Mouse (Mus musculus): ENCODE results near the gene Cep97.
"Not testable (repeated sequence)": the region's sequence is repeated elsewhere in the genome, so short reads cannot be mapped to it uniquely, and the experiment has no call there.

Cep97 gene

DNA sequence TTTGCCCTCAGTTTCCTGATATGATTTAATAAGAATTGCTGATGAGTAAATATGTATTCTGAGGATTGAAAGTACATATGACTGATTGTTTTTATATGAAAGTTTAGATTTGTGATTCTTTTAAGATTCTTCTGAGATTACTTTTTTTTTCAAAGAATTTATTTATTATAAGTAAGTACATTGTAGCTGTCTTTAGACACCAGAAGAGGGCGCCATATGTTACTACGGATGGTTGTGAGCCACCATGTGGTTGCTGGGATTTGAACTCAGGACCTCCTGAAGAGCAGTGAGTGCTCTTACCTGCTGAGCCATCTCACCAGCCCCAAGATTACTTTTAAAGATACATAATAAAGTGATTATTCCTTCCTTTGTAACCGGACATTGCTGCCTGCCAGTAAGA lies 45.2 kb downstream of the Cep97 start:
- no peak for DNase-seq

DNA sequence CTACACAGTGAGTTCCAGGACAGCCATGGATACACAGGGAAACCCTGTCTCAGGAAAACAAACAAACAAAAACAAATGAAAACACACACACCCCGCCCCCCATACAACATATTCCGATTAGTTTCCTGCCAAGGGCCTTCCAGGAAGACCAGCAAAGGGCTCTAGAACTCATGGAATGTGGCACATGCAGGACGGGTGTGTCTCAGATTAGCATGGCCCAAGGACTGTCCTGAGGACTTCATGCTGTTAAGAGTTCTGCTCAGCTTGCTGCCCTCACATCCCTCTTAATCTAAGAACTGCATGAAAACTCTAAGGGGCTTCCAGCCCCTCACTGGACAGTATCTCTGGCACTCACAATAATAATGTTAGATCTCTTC lies 46.1 kb downstream of the Cep97 start:
- DNase-seq: no peak

DNA sequence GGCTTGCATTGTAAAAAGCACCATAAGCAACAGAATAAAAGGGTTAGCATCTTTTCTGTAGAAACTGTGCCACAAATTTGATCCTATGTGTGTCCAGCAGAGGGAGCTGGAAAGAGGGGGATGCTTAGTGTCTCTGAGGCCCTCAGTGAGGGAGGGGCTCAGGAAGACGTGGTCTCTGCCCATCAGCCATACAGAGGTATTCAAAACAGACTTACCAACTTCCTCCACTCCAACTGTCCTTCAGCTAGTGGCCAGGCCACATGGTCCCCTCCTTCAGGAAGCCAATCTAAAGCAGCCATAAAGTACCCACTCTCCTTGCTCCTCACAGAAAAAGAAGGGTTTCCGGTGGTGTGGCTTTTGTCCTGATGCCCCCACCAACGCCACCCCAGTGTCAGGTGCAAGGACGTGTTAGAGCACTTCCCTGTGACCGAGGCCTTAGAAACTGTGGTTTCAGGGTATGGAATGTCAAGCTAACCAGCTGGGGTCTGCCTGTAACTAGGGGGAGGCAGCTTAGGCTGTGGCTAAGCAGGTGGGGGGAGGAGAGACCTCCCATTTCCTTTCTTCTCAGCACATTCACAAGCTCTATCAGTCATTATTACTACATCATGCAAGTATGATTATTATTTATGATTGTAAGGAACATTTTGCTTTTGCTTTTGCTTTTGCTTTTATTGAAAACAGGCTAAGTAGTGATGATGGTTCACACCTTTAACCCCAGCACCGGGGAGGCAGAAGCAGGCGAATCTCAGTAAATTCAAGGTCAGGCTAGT lies 46.7 kb downstream of the Cep97 start:
- peak; percentile 34 to 41 for DNase-seq

DNA sequence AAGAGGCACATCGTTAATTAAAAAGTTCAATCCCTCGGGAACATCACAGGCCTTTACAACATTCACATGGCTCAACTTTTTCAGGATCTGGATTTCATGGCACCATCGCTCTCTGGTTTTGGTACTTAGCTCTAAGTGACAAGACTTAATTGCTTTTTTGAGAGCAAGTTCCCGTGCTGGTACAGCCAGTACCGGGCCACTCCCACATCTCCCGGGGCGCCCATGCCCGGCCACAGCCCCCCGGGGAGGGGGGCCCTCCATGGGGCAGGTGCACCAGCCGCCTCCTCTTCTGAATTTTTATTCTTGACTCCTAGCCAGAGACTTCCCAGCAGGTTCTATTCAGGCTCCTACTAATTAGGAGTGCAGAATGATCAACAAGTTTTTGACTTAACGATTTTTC lies 50.4 kb downstream of the Cep97 start:
- no peak for DNase-seq

DNA sequence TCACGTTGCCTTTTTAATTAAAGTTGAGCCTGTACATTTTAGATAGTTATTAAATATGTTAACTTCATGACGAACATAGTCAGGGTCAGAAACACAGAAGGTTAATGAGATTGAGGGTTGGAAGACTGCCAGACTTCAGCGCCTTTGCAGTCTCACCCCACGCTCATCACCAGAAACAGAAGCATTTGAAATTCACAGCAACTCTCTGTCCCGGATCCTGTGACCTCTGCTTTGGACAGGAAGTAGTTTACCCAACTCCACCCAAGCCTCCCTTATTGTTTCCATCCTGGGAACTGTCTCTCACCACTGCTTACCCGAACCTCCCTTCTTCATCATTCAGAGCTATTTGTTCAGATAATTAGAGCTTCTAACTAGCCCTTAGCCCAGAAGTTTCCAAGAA lies 58.6 kb downstream of the Cep97 start:
- no peak for DNase-seq

DNA sequence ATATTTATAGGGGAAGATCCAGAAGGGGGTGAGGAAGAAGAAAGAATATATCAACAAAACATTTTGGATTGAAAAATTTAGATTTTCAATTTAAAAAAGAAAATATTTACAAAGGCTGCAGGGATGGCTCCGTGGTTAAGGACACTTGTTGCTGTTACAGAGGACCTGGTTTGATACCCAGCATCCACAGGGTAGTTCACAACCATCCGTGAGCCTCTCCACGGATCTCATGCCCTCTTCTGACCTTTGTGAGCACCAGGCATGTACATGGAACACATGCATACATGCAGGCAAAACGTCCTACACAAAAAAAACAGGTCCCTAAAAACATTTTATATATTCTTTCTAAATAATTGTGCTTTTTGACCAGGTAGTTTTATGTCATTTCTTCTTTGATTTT lies 70.8 kb downstream of the Cep97 start:
- DNase-seq: no peak

DNA sequence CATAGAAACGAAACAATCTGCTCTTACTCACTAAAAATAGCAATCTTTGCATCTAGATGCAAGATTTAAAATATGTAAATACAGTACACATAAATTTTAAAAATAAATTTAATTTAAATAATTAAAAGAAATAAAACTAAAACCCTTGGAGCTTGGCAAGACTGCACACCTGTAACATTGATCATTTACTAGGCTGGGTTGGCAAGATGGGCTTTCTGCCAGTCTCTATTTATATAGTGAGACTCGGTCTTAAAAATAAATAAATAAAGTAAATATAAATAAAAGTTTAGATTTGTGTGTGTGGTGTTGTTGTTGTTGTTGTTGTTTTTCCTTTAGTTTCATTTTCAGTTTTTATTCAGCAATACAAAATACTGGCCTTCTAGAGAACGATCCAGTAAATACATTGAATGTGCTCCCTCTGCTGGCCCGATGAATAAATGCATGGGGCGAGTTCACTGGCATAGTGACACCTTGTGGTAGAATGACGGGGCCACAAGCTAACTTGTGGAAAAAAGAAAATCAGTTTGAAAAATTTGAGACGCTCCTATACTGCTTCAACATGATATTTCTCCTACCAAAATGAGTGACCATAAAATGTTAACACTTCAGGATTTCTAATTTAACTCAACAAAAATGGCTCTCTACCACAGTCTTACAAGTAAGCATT lies 71.4 kb downstream of the Cep97 start:
- DNase-seq: peak; percentile 43

DNA sequence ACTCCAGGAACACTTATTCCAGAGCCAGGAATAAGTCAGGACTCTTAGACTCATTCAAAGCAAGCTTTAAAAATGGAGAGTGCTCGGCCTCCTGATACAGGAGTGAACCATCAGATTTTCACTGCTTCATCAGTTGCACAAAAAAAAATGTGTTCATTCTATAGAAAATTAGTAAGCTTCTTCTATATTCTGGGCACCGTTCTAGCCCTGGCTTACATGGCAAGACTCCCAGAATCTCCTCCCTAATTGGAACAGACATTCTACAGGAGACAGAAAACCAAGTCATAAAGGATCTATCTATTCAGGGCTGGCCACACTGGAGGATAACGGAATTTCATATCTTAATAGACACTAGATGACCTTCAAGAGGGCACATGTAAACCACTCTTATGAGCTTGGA lies 73.6 kb downstream of the Cep97 start:
- DNase-seq: no peak

DNA sequence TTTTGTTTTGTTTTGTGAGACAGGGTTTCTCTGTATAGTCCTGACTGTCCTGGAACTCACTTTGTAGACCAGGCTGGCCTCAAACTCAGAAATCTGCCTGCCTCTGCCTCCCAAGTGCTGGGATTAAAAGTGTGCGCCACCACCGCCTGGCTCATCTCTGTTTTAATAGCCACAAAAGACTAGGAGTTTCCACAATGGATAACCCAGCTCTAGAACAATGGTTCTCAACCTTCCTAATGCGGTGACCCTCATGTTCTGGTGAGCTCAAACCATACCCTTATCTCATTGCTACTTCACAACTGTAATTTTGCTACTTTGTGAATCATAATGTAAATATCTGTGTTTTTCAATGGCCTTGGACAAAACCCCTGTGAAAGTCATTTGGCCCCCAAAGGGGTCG lies 75.2 kb downstream of the Cep97 start:
- DNase-seq: not testable (repeated sequence)

DNA sequence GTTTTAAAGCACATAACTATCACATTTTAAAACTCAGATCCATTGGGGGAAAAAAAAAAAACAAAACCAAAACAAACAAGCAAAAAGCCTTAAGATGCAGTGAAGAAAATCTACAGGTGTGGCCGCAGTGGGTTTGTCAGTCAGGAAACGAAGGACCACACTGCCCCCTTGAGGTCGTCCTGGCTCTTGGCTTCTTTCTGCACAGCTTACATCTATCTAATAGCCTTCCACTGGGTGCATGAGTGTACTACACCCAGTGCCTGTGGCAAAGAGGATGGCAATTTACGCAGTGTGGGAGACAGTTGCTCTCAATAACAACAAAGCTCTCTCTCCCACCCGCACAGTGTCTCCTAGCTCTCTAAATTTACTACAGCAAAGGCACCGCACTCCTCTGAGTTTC lies 76.2 kb downstream of the Cep97 start:
- peak; percentile 75 to 80 for DNase-seq

DNA sequence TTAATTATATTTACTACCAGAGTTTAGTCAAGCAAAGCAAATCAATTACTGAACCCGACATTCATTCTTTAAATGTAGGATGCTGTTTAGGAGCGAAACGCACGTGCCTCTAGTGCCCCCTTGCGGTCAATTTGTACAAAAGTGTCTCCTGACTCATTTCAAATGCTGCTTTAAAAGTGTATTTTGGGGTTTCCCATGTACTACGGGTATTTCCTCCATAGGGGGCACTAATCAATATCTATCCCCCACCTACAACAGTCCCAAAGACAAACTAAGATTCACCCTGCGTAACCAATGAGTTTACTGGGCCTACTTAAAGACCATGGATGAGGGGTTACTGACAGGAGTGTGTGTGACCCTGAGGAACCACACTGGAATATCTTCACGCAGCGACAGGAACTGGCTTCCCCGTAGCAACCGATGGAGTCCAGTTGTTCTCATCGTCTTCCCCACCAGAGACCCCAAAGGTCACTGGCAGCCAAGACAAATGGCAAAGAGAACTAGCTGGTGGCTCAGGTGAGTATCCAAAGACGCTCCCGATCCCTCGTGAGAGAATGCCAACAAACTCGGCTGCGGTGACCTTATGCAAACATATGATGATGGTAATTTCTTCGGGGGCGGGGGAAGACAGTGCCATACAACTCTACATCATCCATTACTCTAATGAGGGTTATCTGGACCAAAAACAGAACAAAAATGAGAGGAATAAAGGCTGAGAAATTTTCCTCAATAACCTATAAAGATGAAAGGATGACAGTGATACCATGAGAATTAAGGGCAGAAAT lies 81.5 kb downstream of the Cep97 start:
- DNase-seq: peak; percentile 62 to 68

DNA sequence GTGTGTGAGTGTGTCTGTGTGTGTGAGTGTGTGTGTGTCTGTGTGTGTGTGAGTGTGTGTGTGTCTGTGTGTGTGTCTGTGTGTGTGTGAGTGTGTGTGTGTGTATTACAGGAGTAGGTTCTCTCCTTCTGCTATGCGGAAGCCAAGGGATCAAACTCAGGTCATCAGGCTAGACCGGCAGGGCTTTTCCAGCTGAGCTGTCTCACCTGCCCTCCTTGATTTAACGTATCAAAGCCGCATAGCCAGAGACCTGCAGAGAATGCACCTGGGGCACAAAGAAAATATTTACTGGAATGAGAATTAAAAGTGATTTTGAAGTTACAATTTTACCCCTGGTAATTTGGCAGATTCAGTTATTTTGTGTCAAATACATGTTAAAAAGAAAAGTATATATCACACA lies 82.1 kb downstream of the Cep97 start:
- DNase-seq: no peak

DNA sequence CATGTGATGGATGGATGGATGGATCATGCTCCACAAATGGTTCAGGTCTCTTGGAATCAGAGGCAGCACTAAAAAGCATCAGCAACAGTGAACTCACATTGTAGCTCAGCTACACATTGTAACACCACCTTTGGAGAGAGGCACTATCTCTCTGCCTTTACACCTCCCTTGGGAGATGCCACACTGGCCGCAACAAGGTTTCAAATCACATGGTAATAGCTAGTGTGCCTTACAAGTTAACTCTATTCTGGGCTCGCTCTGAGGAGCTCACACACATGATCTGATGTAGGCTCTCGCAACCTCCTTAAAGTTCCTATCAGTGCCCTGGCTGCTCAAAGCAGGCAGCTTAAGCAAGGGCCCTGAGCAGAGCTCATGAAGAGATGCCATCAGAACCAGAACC lies 84.2 kb downstream of the Cep97 start:
- no peak for DNase-seq
